Mouse (Mus musculus): ENCODE data around the gene Tiam1.

The Tiam1 gene

DNA sequence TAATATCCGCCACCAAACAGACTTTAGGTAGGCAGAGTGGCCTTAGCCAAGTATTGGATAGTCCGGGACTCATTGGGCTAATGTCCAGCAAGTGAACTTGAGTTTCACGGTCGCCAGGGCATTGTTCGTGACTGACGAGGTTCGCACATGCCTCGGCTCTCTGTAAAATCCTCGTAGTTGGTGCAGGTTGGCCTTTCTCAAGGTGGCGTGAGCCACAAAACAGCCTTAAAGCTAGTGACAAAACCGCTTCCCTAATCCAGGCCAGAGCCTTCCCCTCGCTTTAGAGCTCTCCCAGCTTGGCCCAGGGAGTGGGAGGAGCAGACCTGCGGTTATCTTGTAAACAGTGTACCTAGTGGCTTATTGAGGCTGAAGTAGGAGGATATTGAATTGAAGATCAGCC is 972 bp upstream of the Tiam1 start:
- no peak for DNase-seq (ENCODE audit: low read depth, low spot score)

DNA sequence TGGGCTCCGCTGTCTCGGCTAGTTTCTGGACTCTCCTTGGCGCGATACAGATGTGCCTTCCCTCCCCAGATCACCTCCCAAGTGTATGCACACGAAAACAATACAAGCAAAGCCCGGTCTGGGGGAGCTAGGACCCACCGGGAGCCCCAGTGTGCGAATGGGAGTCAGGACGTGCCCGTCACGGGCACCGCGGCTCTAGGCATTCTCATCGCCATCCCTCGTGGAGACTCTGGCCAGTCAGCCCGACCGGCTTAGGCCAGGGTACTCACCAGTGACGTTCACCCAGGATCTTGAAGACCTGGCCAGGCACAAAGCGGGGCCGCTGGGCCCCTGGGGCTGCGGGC is 181 bp downstream of the Tiam1 start:
- DNase-seq (ENCODE audit: low read depth, low spot score): no peak

DNA sequence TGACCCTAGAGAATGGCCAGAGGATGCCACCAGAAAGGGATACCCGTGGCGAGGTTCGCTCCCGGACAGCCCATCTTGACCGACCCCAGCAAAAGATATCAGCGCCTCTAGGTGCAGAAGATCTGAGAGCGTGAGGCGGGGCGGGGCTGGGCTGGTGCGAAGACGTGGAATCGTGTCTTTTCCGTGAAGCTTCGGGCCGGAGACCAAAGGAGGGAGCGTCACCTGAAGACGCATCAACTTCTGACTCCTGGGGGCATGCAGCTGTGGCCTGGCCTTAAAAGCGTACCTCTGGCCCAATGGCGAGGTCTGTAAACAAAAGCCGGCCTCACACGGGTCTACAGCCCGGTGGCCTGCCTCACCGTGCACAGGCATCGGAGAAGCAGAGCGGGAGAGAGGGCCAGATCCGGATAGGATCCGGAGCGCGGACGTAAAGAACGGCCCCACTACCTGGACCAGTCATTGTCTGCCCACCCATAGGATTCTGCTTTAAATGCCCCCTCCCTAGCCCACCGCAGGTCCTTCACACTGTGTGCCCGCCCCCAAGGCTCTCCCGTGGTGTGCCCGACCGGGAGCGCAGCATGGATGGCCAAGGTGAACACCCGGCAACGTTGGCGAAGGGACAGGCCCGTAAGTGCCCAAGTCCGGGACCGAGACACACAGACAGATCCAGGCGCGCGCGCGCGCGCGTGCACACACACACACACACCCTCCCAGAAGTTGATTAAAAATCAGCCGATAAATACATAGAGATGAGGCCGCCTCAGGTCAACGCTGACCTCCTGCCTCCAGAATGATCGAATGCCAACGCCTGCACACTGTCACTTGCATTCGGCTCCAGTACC is 774 bp downstream of the Tiam1 start:
- peak; percentile 40 for DNase-seq (ENCODE audit: low read depth, low spot score)

DNA sequence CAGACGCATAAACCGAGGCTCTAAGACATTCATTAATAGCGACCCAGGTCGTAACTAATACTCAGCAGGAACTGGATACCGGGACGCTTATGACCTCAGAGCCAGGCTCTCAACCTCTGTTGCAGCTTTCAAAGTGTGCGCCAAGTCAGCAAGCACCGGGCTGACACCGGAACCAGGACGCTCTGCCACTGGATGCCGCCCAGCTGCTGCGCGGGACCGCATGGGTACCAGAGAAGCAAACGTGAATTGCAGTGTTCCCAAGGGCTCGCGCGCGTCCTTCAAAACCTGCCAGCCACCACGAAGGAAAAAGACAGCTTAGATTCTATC is 1.4 kb downstream of the Tiam1 start:
- no peak for DNase-seq (ENCODE audit: low read depth, low spot score)

DNA sequence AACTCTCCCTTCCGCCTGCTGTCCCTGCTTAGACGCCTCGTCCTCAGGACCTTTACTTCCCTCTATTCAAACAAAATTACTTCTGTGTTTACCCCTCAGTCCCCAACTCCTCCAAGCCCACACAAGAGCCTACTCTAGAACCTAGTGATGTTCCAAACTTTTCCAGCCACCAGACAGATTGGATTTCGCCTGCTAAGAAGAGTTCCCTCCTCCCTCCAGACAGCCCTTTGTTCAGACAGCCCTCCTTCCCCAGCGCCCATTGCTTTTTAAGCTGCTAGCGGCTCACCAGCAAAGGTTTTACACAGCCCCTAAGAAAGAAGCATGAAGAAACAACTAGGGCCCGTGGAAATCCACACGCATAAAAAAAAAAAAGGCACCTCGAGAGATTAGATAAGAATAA is 2.0 kb downstream of the Tiam1 start:
- DNase-seq (ENCODE audit: low read depth, low spot score): no peak

DNA sequence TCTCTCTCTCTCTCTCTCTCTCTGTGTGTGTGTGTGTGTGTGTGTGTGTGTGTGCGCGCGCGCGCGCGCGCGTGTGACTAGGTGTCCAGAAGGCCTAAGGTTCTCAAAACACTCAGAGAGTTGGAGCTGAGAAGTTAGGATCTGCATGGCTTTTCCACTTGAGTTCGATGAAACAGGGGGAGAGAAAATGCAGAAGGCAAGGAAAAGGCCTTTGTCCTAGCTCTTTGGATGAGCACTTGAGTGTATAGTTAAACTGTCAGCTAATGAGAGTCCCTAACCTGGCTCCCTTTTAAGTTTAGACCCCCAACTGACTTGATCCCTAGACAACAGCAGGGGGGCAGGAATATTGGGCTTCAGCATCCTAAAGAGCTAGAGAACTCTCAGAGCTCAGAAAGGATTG is 3.0 kb downstream of the Tiam1 start:
- DNase-seq (ENCODE audit: low read depth, low spot score): no peak

DNA sequence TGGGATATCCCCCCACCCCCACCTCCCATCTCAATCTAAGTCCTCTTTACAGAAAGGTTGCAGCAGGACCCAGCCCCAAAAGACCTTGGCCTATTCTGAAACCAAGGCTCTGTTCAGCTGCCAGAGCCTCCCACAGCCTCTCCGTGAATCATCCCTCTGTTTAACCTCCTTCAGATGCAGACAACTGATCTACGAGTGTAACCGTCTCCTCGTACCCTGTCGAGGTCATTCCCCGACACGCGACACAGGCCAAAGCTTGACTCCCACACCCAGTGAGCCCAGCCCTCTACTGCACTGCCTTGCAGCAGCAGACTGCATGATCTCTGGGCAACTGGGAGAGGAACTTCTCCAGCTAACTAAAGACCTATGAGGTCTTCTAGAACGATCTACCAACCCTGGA is 3.9 kb downstream of the Tiam1 start:
- no peak for DNase-seq (ENCODE audit: low read depth, low spot score)

DNA sequence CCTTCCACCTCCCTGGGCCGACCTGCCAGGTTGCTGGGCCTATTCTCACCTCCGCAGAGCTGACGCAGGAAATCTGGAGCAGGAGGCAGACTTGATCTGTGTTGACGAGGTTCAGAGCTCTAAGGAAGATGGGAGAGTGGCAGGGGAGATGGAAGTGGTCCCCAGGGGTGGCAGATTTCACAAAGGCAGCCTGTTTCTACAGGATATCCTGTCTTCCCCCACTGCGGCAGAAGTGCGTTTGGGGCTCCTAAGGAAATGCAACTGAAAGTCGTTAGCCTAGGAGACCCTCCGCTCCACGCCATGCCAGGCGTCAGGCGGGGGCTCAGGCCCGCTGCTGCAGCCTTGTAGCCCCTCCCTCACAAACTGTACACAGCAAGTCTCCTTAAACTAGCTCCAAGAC is 5.4 kb downstream of the Tiam1 start:
- DNase-seq (ENCODE audit: low read depth, low spot score): no peak

DNA sequence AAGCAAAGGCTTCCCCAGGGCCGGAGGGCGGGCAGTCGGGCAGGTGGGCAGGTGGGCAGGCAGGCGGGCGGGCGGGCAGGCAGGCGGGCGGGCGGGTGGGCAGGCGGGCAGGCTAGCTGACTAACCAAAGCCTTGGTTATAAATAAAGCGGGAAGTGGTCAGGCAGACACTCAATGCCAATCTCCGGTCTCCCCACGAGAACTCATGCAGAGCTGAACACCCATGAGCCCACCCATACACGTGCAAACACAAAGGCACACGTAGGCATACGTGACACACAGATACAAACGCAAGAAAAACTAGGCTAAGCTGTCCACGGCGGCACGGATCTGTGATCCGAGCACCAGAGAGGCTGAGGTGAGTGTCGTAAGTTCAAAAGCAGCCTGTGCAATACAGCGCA is 6.4 kb downstream of the Tiam1 start:
- no peak for DNase-seq (ENCODE audit: low read depth, low spot score)

DNA sequence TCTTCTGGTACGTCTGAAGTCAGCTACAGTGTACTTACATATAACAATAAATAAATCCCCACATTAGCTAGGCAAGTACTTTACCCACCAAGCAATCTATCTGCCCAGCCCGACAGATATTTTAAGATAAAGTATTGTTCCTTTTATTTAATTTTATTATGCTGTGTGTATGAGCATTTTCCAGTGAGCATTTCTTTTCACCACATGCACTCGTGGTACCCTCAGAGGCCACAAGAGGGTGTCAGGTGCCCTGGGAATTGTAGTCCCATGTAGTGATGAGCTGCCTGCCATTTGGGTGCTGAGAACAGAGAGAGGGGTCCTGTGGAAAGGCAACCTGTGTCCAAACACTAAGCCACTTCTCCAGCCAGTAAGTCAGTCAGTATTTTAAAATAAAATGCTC is 8.0 kb downstream of the Tiam1 start:
- DNase-seq (ENCODE audit: low read depth, low spot score): no peak

DNA sequence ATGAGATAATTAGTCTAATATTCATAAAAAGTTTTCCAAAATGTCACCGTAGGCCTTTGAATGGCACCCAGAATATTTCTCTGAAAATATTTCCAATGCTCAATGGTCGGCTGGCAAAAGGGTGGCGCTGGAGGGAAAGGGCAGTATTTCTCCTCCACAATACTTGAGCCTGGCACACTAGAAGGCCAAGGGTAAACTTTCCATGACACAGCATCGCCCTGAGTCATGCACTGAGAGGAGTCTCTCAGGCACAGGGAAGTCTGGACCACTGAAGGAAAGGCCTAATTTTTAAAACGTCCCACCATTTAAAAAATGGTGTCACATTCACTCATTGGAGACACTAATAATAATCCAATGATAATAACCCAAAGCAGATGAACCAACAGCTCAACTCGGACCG is 9.2 kb downstream of the Tiam1 start:
- DNase-seq (ENCODE audit: low read depth, low spot score): no peak

DNA sequence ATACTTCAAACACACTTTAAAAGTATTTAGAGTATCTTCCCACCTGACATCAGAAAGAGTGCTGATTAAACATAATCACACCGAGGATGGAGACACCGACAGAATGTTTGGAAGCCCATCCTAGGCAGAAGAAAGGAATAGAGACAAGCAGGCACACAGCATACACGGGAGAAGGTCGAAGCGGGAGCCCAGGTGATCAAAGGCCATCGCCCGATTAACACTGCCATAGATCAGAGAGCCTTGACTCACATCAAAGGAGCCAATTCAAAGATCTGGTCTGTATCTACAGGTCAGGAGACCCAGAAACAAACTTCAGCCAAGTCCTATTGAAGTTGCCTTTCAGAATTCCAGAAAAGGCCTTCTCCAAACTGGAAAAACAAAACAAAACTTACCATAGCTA is 10.8 kb downstream of the Tiam1 start:
- no peak for DNase-seq (ENCODE audit: low read depth, low spot score)

DNA sequence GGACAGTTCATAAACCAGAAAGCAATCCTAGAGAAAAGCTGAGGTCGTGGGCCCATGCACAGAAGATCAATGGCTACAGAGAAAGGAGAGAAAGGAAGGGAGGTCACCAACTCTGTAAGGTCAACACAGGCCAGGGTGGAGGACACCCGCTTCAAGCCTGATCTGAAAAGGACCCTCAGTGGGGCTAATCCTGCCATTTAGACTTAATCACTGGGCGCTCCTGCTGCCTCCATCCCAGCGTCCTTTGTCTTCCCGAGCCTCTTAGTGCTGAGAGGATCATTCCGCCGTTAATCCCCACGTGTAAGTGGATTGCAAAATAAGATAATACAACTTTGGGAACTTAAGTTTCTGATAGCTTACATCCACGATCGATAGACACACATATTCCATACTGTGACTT is 11.2 kb downstream of the Tiam1 start:
- no peak for DNase-seq (ENCODE audit: low read depth, low spot score)

DNA sequence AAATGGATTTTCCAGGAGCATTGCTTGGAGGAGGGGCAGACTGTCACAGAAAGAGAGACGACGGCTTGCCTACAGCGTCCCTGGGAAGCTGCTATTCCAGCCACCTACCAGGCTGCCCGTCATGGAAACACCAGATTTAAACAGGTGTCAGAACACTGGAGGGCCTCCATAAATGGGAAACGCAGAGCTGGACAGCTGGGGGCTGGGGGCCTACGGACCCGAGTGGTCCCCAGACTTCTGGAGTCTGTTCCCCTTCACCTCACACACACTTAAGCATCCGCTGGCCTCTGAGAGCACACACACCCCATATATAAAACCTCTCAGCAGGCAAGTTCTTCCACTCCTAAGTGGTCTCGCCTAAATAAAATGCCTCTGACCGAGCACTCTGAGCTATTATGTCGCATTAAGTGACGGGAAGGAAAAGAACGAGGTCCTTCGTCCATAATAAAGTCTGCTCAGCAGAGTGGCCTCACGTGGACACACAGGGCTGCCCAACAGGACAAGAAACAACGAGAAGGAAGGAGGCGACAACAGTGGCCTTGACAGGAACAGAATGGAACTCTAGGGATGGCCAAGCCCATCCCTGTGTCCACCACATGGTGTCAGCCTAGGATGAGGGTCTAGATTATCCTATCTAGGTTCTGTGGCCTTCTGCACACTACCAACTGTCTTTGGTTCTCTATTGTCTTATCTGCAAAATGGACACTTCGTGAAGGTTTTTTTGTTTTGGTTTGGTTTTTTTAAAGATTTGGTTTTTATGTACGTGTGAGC is 14.6 kb downstream of the Tiam1 start:
- DNase-seq (ENCODE audit: low read depth, low spot score): no peak

DNA sequence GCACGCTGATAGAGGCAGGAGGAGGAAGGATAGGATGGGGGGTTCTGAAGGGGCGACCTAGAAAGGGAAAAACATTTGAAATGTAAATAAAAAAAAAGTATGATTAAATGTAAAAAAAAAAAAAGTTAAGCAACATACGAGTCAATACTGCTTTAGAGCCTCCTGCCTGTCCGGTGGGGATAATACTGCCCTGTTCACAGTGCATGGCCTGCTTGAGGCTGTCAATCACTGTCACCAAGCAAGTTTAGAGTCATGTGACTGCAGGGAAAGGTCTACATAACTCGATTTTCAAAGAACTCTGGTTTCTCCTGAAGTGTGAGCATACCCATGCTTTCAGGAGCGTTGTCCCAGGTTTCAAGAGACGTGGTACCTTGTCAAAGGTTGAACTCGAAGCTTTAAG is 15.2 kb downstream of the Tiam1 start:
- DNase-seq (ENCODE audit: low read depth, low spot score): no peak

DNA sequence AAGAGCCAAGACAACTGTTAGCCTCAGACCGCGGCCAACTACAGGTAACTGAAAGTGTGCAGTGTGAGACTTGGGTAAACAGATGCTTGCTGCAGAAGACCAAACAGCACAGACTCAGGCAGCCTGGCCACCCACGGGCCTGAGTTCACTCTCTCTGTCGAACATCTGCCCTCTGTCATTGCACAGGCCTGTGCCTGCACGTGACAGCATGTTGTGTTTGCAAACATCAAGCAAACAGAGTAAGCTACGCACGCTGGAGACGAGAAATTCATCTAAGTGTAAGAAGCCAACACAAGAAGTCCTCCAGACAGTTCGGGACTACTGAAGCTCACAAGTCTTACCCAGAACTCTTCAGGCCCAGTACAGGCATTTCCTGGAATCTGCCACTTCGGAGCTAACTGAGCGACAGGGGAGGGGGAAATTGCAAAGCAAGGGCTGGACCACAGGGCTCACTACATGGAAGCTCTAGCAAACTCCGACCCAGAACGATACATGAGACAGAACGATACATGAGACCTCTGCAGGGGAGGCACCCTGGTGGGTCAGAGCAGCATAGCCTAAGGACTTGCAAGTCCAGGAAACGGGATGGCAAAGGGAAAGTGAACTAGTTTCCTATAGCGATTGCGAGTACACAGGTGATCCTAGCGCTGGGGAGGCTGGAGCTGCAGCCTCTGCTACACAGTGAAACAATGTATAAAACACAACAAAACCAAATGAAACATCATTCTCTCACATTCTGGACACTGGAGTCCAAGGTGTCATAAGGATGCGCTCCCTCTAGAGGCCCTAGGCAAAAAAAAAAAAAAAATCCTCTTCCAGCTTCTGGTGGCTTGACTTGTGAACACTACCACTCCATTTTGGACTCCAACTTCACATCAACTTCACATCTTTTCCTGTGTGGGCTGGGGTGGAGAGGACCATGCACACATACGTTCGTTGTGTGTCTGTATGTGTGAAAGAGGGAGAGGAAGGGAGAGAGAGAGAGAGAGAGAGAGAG is 18.0 kb downstream of the Tiam1 start:
- no peak for DNase-seq (ENCODE audit: low read depth, low spot score)

DNA sequence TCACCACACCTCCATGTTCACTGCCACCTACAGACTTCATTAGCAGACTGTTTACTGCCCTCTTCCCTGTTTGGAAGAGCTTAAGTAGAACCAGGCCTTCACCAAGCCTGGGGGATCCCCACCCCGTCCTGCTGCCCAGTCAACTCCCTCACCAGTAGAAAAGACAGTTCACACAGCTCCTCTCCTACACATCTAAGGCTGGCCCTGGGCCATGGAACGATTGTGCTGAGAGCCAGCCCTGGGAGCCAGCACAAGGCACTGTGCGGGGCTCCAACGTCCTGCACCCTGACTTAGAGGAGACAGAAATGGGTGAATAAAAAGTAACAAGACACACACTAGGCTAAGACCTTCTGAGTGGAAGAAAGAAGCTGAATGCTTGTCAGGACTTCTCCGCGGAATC is 20.5 kb downstream of the Tiam1 start:
- DNase-seq (ENCODE audit: low read depth, low spot score): no peak

DNA sequence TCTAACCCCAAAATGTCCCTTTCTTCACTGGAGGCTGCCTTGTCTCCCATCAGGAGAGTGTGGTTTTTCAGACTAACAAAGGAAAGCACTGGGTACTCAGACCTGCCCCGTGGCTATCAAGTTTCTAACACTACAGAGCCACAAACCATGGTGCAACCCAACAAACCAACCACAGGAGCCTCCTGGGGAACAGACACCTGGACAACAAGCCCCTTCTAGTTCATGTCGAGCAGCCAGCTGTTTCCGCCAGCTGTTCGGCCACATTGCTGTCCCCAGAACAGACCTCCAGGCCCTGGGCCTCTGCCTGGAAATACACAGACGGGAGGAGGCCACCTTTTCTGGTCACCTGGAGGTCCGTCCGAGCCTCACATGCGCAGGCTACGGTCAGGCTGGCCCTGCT is 21.1 kb downstream of the Tiam1 start:
- DNase-seq (ENCODE audit: low read depth, low spot score): no peak

DNA sequence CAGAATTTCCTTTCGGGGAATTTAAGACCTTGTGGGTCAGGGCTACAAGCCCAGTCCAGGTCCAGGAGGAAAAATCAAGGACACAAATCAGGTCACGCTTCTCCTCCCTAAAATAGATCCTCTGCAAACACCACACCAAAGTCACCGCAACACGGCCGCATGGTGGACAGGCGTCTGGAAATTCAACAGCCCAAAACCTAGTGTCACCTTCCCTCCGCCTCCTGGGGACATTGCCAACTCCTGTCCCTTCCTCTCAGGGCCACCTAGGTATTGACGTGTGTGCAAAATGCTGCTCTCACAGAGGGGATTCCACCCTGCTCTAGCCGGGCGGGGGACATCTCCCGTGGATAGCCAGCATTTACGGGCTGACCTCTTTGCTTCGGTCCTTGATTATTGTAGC is 21.8 kb downstream of the Tiam1 start:
- no peak for DNase-seq (ENCODE audit: low read depth, low spot score)

DNA sequence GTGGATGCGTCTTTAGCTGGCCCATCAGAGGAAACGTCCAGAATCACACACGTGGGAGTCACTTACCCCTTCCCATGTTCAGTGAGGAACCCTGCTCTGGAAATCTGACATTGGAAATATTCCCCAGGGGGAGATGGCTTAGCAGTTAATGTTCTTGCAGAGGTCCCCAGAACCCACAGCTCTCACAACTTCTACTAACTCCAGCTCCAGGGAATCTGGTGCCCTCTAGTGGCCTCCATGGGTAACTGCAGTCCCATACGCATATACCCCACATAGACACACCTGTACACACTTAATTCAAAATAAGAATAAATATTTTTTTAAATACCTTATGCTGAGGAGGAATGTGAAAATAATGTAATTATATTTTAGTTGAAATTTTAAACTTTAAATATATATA is 23.6 kb downstream of the Tiam1 start:
- DNase-seq (ENCODE audit: low read depth, low spot score): no peak

DNA sequence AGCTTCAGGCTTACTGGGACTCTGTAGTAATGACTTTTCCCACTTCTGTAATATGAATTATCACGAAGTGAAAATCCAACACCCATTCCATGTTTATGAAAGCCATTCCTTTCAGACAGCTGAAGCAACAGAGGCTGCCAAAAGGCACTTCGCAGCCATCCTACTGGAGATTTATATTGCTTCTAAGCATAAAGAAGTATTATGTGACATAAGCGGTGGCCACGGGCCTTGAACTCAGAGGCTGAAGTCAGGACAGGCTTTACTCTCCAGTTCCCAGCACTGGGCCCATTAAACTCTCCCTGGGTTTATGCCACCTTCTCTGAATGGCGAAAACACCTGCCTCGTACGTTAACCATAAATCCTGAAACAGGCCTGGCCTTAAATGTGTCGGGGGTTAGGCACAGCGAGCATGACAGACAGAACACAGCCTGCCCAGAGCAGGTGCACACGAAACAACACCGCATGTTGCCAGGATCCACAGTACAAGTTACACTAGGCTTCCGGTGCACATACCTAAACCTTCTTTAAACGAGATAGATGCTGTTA is 26.9 kb downstream of the Tiam1 start:
- no peak for DNase-seq (ENCODE audit: low read depth, low spot score)

DNA sequence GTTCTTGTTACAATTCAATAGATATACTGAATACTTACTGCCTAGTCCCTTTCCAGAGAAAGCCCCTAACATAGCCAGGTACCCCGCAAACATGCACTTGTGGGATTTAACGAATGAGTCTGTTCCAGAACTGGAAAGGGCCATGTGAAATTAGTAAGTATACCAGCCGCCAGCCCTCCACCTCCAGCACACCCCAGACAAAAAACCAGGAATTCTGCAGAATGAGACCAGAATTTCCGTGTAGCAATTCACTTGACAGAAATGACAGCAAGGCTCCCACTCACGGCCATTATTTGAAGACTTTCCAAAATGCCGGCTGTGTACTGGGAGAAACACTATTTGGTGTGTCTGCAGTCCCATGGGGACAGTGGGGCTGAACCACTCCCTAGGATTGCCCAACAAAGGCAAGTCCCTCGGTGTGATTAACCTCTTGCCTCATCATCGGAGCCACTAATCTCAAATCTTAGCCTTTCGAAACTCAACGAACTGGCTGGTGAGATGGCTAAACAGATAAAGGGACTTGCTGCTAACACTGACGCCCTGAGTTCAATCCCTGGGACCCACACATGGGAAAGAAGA is 30.9 kb downstream of the Tiam1 start:
- DNase-seq (ENCODE audit: low read depth, low spot score): no peak

All from embryo, embryonic 11.5 days (tissue).